Mouse (Mus musculus) cortical plate, adult 2 months (tissue): Measurements from ENCODE around the gene Smarcd3.

ENCODE experiments used
- CTCF ChIP-seq: fragments of 200-500 bp; IDR thresholded peaks from 2 replicates; pipeline ENCODE4 v1.5.1; 2011; ENCODE audit warnings: mild to moderate bottlenecking, control low read depth, low read length; ENCODE audit not compliant: insufficient read depth; ENCODE audit errors: extremely low read depth
- POLR2A ChIP-seq: fragments of 200-500 bp; IDR thresholded peaks from 2 replicates; pipeline ENCODE4 v1.6.1; 2011; ENCODE audit warnings: mild to moderate bottlenecking, low read length, control low read depth; ENCODE audit not compliant: insufficient read depth; ENCODE audit errors: extremely low read depth

- TF ChIP-seq POLR2A (no peak), CTCF (no peak)
These were observed 72.9 kb downstream of the Smarcd3 start for GRCm38 (mm10) chr5:24551317-24551688.
